Comparison of ENCODE assay signal across 17 mouse cellular contexts in genomic region chr6:65818039-65818747, GRCm38 (mm10). TPM values are rescaled to one million over a fixed set of nuclear protein-coding genes. Genes with fewer than 3 reads are reported as not detected.
DNase-seq lines count a peak whose midpoint lies in the region; ATAC-seq and TF ChIP-seq lines count a peak whose summit lies in the region.
"Had no signal": no experiment of that assay in that cellular context is flagged by ENCODE, and none has a peak within 500 bp of the region (broad histone marks: within the 10 kb centered on the region; RNA-seq: fewer than 3 reads in every experiment).

No protein-coding gene starts in this region.

- no peaks in the 10 kb centered on the region for H3K36me3 ChIP-seq in hindbrain, embryonic 10.5 days
- H3K36me3 ChIP-seq in hindbrain, embryonic 16.5 days (ENCODE audit: control insufficient read depth, insufficient read depth, low read length), result no peaks in the 10 kb centered on the region
- H3K36me3 ChIP-seq in kidney, embryonic 16.5 days (ENCODE audit: insufficient read depth, low read length), result no peaks in the 10 kb centered on the region
- H3K36me3 ChIP-seq: embryonic facial prominence, embryonic 15.5 days; heart, embryonic 12.5 days; hindbrain, embryonic 12.5 days; liver, embryonic 13.5 days; midbrain, embryonic 15.5 days had no signal

- H3K9me3 ChIP-seq in hindbrain, embryonic 10.5 days, result no peaks in the 10 kb centered on the region
- H3K9me3 ChIP-seq in hindbrain, embryonic 16.5 days (ENCODE audit: control insufficient read depth, low read length), result no peaks in the 10 kb centered on the region
- no peaks in the 10 kb centered on the region for H3K9me3 ChIP-seq in kidney, embryonic 16.5 days (ENCODE audit: low read length)
- H3K9me3 ChIP-seq: embryonic facial prominence, embryonic 15.5 days; heart, embryonic 12.5 days; hindbrain, embryonic 12.5 days; liver, embryonic 13.5 days; midbrain, embryonic 15.5 days had no signal

- 78% methylated on average over 4 of the region's 4 CpGs for WGBS in hindbrain, embryonic 10.5 days
- WGBS in hindbrain, embryonic 16.5 days, result 73% methylated on average over 4 of the region's 4 CpGs
- 53% methylated on average over 4 of the region's 4 CpGs for WGBS in cerebellum, adult 2 months
- WGBS in kidney, embryonic 16.5 days, result 77% methylated on average over 4 of the region's 4 CpGs

- ATAC-seq in hindbrain, embryonic 16.5 days, result no peak
- ATAC-seq in CD4-positive, CD25-positive, alpha-beta regulatory T cell, adult 4 months, result peak; percentile 77
- no peak for ATAC-seq in kidney, embryonic 16.5 days (ENCODE audit: low FRiP score, low TSS enrichment)
- ATAC-seq: midbrain, embryonic 15.5 days had no signal

- TF ChIP-seq POLR2A in cerebellum, adult 2 months (IDR thresholded peaks at IDR 0.05; ENCODE audit: borderline replicate concordance, insufficient read depth, low read length), result no peak

- H3K9ac ChIP-seq in hindbrain, embryonic 16.5 days (ENCODE audit: low read depth, low read length), result no peak overlapping the region
- no peak overlapping the region for H3K9ac ChIP-seq in kidney, embryonic 16.5 days (replicated peaks; ENCODE audit: low read length)
- H3K9ac ChIP-seq: embryonic facial prominence, embryonic 15.5 days; heart, embryonic 12.5 days; hindbrain, embryonic 12.5 days; liver, embryonic 13.5 days; midbrain, embryonic 15.5 days had no signal

- no peak overlapping the region for H3K4me2 ChIP-seq in hindbrain, embryonic 16.5 days (ENCODE audit: low read length)
- H3K4me2 ChIP-seq in kidney, embryonic 16.5 days (replicated peaks; ENCODE audit: low read depth, low read length), result no peak overlapping the region
- H3K4me2 ChIP-seq: embryonic facial prominence, embryonic 15.5 days; heart, embryonic 12.5 days; hindbrain, embryonic 12.5 days; liver, embryonic 13.5 days; midbrain, embryonic 15.5 days had no signal

- 0 out of 2 replicates have a peak overlapping the region, but pooled peaks have one; percentile 12 for H3K27ac ChIP-seq in hindbrain, embryonic 10.5 days
- no peak overlapping the region for H3K27ac ChIP-seq in hindbrain, embryonic 16.5 days (ENCODE audit: low read depth, low read length)
- H3K27ac ChIP-seq in cerebellum, adult 2 months (ENCODE audit: insufficient read depth, low read length), result no peak overlapping the region
- H3K27ac ChIP-seq in kidney, embryonic 16.5 days (ENCODE audit: low read length), result no peak overlapping the region
- H3K27ac ChIP-seq: embryonic facial prominence, embryonic 15.5 days; hindbrain, embryonic 12.5 days; liver, embryonic 13.5 days; midbrain, embryonic 15.5 days had no signal

- no peaks in the 10 kb centered on the region; the same call in 1 of the 2 replicates for H3K4me1 ChIP-seq in hindbrain, embryonic 10.5 days (replicated peaks)
- H3K4me1 ChIP-seq in hindbrain, embryonic 16.5 days (ENCODE audit: control insufficient read depth, insufficient read depth, low read depth, low read length), result no peaks in the 10 kb centered on the region
- no peaks in the 10 kb centered on the region for H3K4me1 ChIP-seq in cerebellum, adult 2 months (ENCODE audit: control insufficient read depth, insufficient read depth, low read length)
- peaks cover 8% of the 10 kb centered on the region; the same call in 1 of the 2 replicates for H3K4me1 ChIP-seq in kidney, embryonic 16.5 days (ENCODE audit: insufficient read depth, low read length)
- H3K4me1 ChIP-seq: embryonic facial prominence, embryonic 15.5 days; heart, embryonic 12.5 days; hindbrain, embryonic 12.5 days; liver, embryonic 13.5 days; midbrain, embryonic 15.5 days had no signal

- DNase-seq in hindbrain, embryonic 10.5 days (ENCODE audit: low spot score), result no peak
- DNase-seq in cerebellum, adult 2 months, result peak; percentile 26 to 64
- peak; percentile 45 to 88 for DNase-seq in layer of hippocampus, adult 18-20 months (ENCODE audit: low spot score in 2 of 2)
- no peak for DNase-seq in kidney, postnatal 10 days
- no peak for DNase-seq in ovary, adult 18-20 months (ENCODE audit: low spot score)
- DNase-seq: adrenal gland, adult 2 months; kidney, adult 8-10 months; liver, embryonic 13.5 days; lung, postnatal 36 days had no signal

- no peak overlapping the region for H3K4me3 ChIP-seq in hindbrain, embryonic 10.5 days
- H3K4me3 ChIP-seq in hindbrain, embryonic 16.5 days (ENCODE audit: low read length), result no peak overlapping the region
- H3K4me3 ChIP-seq in cerebellum, adult 2 months (replicated peaks; ENCODE audit: insufficient read depth, low read depth, low read length), result no peak overlapping the region
- no peak overlapping the region for H3K4me3 ChIP-seq in kidney, embryonic 16.5 days (ENCODE audit: low read length)
- H3K4me3 ChIP-seq: embryonic facial prominence, embryonic 15.5 days; heart, embryonic 12.5 days; hindbrain, embryonic 12.5 days; liver, embryonic 13.5 days; midbrain, embryonic 15.5 days had no signal

- no peak for TF ChIP-seq CTCF in cerebellum, adult 2 months (IDR thresholded peaks at IDR 0.05; ENCODE audit: borderline replicate concordance, insufficient read depth, low read depth, low read length)

- H3K27me3 ChIP-seq in hindbrain, embryonic 10.5 days (ENCODE audit: insufficient read depth, poor library complexity, severe bottlenecking), result no peaks in the 10 kb centered on the region
- H3K27me3 ChIP-seq in hindbrain, embryonic 16.5 days (replicated peaks; ENCODE audit: control insufficient read depth, insufficient read depth, low read length), result no peaks in the 10 kb centered on the region
- no peaks in the 10 kb centered on the region for H3K27me3 ChIP-seq in cerebellum, adult 2 months (ENCODE audit: control insufficient read depth, insufficient read depth, low read length)
- H3K27me3 ChIP-seq in kidney, embryonic 16.5 days (ENCODE audit: insufficient read depth, low read length), result no peaks in the 10 kb centered on the region
- H3K27me3 ChIP-seq: embryonic facial prominence, embryonic 15.5 days; heart, embryonic 12.5 days; hindbrain, embryonic 12.5 days; liver, embryonic 13.5 days; midbrain, embryonic 15.5 days had no signal

RNA-seq across cellular contexts. Expression of gene Prdm5, which starts 39.4 kb away (rescaled TPM):
- polyA plus RNA-seq in hindbrain, embryonic 10.5 days (2016; fragmentation: Nextera tagmentation; extraction: Ambion mirVana), result 17.3 and 19.9 TPM in 2 replicates
- polyA plus RNA-seq in hindbrain, embryonic 16.5 days (2015; fragmentation: Nextera tagmentation; extraction: Ambion mirVana), result 6.7 and 7.1 TPM in 2 replicates
- 1 to 10 TPM; 1.2 to 1.5 TPM for polyA plus RNA-seq in CD4-positive, CD25-positive, alpha-beta regulatory T cell, adult 4 months (2017; shearing (Covaris generic))
- polyA plus RNA-seq in cerebellum, adult 2 months (2012; rRNA removed), result 5.1 and 6.4 TPM in 2 replicates
- 10 to 100 TPM; 34.4 to 35.6 TPM for total RNA-seq in layer of hippocampus, adult 18-20 months (2021)
- 20.3 and 23.6 TPM in 2 replicates for polyA plus RNA-seq in kidney, embryonic 16.5 days (2015; fragmentation: Nextera tagmentation; extraction: Ambion mirVana)
- total RNA-seq: neutrophil, adult 5-6 weeks had no signal

Comparison
In these comparisons a context has a peak if more than half of its experiments do, and no peak if none do; other contexts are left out.
1. DNase-seq: peak in cerebellum, adult 2 months (2 of 2) and layer of hippocampus, adult 18-20 months (2 of 2); none in hindbrain, embryonic 10.5 days (single experiment), kidney, postnatal 10 days (single experiment) and ovary, adult 18-20 months (single experiment).